ENCODE assay signal across 23 mouse cellular contexts in genomic region chr9:61706263-61706755, GRCm38 (mm10).
DNase-seq lines count a peak whose midpoint lies in the region; ATAC-seq and TF ChIP-seq lines count a peak whose summit lies in the region.
"Had no signal": no experiment of that assay in that cellular context is flagged by ENCODE, and none has a peak within 500 bp of the region (broad histone marks: within the 10 kb centered on the region; RNA-seq: fewer than 3 reads in every experiment).

No protein-coding gene starts in this region.

- H3K9ac ChIP-seq in kidney, embryonic 14.5 days (ENCODE audit: low read depth, low read length) = no peak overlapping the region
- no peak overlapping the region for H3K9ac ChIP-seq in midbrain, postnatal 0 days (replicated peaks; ENCODE audit: low read length, poor library complexity, severe bottlenecking)
- H3K9ac ChIP-seq: embryonic facial prominence, embryonic 15.5 days; forebrain, embryonic 12.5 days; forebrain, postnatal 0 days; hindbrain, embryonic 15.5 days; intestine, embryonic 15.5 days; kidney, embryonic 15.5 days; liver, embryonic 15.5 days; lung, embryonic 14.5 days; midbrain, embryonic 12.5 days had no signal

- peak; percentile 25 for DNase-seq in kidney, adult 9 months
- DNase-seq in thymus, adult 2 months = no peak
- no peak for DNase-seq in thymus, postnatal 10 days (ENCODE audit: low spot score in 2 of 2)
- DNase-seq in induced T-regulatory cell, adult 2 months (ENCODE audit: low read depth) = peak; percentile 56
- DNase-seq in thymus, postnatal 14 days = peak; percentile 35
- no peak for DNase-seq in testis, postnatal 10 days (ENCODE audit: low spot score)
- DNase-seq in midbrain, postnatal 0 days (ENCODE audit: low spot score) = no peak
- DNase-seq: adrenal gland, postnatal 10 days; cerebellum, adult 18-20 months; liver; lung, embryonic 14.5 days; spleen, adult 18-20 months had no signal

- no peak for TF ChIP-seq CTCF in thymus, adult 2 months (IDR thresholded peaks at IDR 0.05; ENCODE audit: borderline replicate concordance, control insufficient read depth, extremely low read depth, insufficient read depth, low read length, poor library complexity)
- TF ChIP-seq CTCF in midbrain, postnatal 0 days (IDR thresholded peaks at IDR 0.05) = no peak

- no peak overlapping the region; the same call in 1 of the 2 replicates for H3K27ac ChIP-seq in kidney, embryonic 14.5 days (ENCODE audit: low read depth, low read length)
- H3K27ac ChIP-seq in thymus, adult 2 months (ENCODE audit: control insufficient read depth, insufficient read depth, low read length) = peak overlapping the region; percentile 88
- H3K27ac ChIP-seq in midbrain, postnatal 0 days (ENCODE audit: low read depth, low read length) = no peak overlapping the region
- H3K27ac ChIP-seq: embryonic facial prominence, embryonic 10.5 days; embryonic facial prominence, embryonic 15.5 days; forebrain, embryonic 12.5 days; hindbrain, embryonic 10.5 days; hindbrain, embryonic 15.5 days; intestine, embryonic 15.5 days; kidney, embryonic 15.5 days; liver, embryonic 15.5 days; midbrain, embryonic 12.5 days had no signal

- ATAC-seq in kidney, embryonic 14.5 days (ENCODE audit: low FRiP score, low TSS enrichment) = no peak
- ATAC-seq in midbrain, postnatal 0 days (ENCODE audit: low FRiP score) = no peak
- ATAC-seq: intestine, embryonic 15.5 days had no signal

- H3K4me2 ChIP-seq in kidney, embryonic 14.5 days (replicated peaks; ENCODE audit: low read depth, low read length) = no peak overlapping the region
- no peak overlapping the region for H3K4me2 ChIP-seq in midbrain, postnatal 0 days (ENCODE audit: low read depth, low read length, poor library complexity, severe bottlenecking)
- H3K4me2 ChIP-seq: embryonic facial prominence, embryonic 15.5 days; forebrain, embryonic 12.5 days; hindbrain, embryonic 15.5 days; intestine, embryonic 15.5 days; kidney, embryonic 15.5 days; liver, embryonic 15.5 days; lung, embryonic 14.5 days; midbrain, embryonic 12.5 days had no signal

- WGBS in kidney, embryonic 14.5 days = 86% methylated on average over 6 of the region's 6 CpGs
- WGBS in thymus, adult 2 months = 70% methylated on average over 6 of the region's 6 CpGs
- 67% methylated on average over 6 of the region's 6 CpGs for WGBS in midbrain, postnatal 0 days

- H3K4me1 ChIP-seq in kidney, embryonic 14.5 days (ENCODE audit: control insufficient read depth, insufficient read depth, low read length) = no peaks in the 10 kb centered on the region
- H3K4me1 ChIP-seq in thymus, adult 2 months (replicated peaks; ENCODE audit: control insufficient read depth, insufficient read depth, low read length) = peaks cover 55% of the 10 kb centered on the region
- H3K4me1 ChIP-seq in midbrain, postnatal 0 days (ENCODE audit: insufficient read depth, low read length) = no peaks in the 10 kb centered on the region

- no peaks in the 10 kb centered on the region for H3K36me3 ChIP-seq in kidney, embryonic 14.5 days (ENCODE audit: control insufficient read depth, insufficient read depth, low read length)
- H3K36me3 ChIP-seq in thymus, adult 2 months (ENCODE audit: control insufficient read depth, insufficient read depth, low read length) = no peaks in the 10 kb centered on the region
- no peaks in the 10 kb centered on the region for H3K36me3 ChIP-seq in midbrain, postnatal 0 days (ENCODE audit: insufficient read depth, low read length)
- H3K36me3 ChIP-seq: embryonic facial prominence, embryonic 10.5 days; embryonic facial prominence, embryonic 15.5 days; forebrain, embryonic 12.5 days; hindbrain, embryonic 10.5 days; hindbrain, embryonic 15.5 days; intestine, embryonic 15.5 days; kidney, embryonic 15.5 days; liver, embryonic 15.5 days; midbrain, embryonic 12.5 days had no signal

- H3K4me3 ChIP-seq in kidney, embryonic 14.5 days (ENCODE audit: low read length) = no peak overlapping the region
- H3K4me3 ChIP-seq in thymus, adult 2 months (ENCODE audit: control insufficient read depth, insufficient read depth, low read length) = no peak overlapping the region
- H3K4me3 ChIP-seq in midbrain, postnatal 0 days (ENCODE audit: low read depth, low read length) = no peak overlapping the region
- H3K4me3 ChIP-seq: embryonic facial prominence, embryonic 10.5 days; embryonic facial prominence, embryonic 15.5 days; forebrain, embryonic 12.5 days; hindbrain, embryonic 10.5 days; hindbrain, embryonic 15.5 days; intestine, embryonic 15.5 days; kidney, embryonic 15.5 days; liver, embryonic 15.5 days; midbrain, embryonic 12.5 days had no signal

- H3K27me3 ChIP-seq in kidney, embryonic 14.5 days (ENCODE audit: control insufficient read depth, insufficient read depth, low read length) = no peaks in the 10 kb centered on the region; the same call in 1 of the 2 replicates
- no peaks in the 10 kb centered on the region for H3K27me3 ChIP-seq in thymus, adult 2 months (ENCODE audit: control insufficient read depth, insufficient read depth, low read length)
- no peaks in the 10 kb centered on the region for H3K27me3 ChIP-seq in midbrain, postnatal 0 days (ENCODE audit: insufficient read depth, low read length)
- H3K27me3 ChIP-seq: intestine, embryonic 15.5 days; liver, embryonic 15.5 days had no signal

- TF ChIP-seq POLR2A in thymus, adult 2 months (IDR thresholded peaks at IDR 0.05; ENCODE audit: control insufficient read depth, extremely low read depth, insufficient read depth, low read length, poor library complexity) = no peak

- H3K9me3 ChIP-seq in kidney, embryonic 14.5 days (ENCODE audit: control insufficient read depth, low read length) = no peaks in the 10 kb centered on the region
- H3K9me3 ChIP-seq in midbrain, postnatal 0 days (ENCODE audit: low read length) = no peaks in the 10 kb centered on the region
- H3K9me3 ChIP-seq: embryonic facial prominence, embryonic 10.5 days; embryonic facial prominence, embryonic 15.5 days; forebrain, embryonic 12.5 days; hindbrain, embryonic 10.5 days; hindbrain, embryonic 15.5 days; intestine, embryonic 15.5 days; kidney, embryonic 15.5 days; liver, embryonic 15.5 days; midbrain, embryonic 12.5 days had no signal

Comparison
In these comparisons a context has a peak if more than half of its experiments do, and no peak if none do; other contexts are left out.
1. DNase-seq: peak in kidney, adult 9 months (single experiment), induced T-regulatory cell, adult 2 months (single experiment) and thymus, postnatal 14 days (single experiment); none in thymus, adult 2 months (single experiment), thymus, postnatal 10 days (0 of 2), testis, postnatal 10 days (single experiment) and midbrain, postnatal 0 days (single experiment).